Mouse (Mus musculus) testis, adult 2 months (tissue): ENCODE measurements around the gene Ccdc85b.

Source experiments
- CTCF ChIP-seq: fragments of 200-500 bp; IDR thresholded peaks from 2 replicates; pipeline ENCODE4 v1.5.1; 2012; ENCODE audit warnings: low read depth, mild to moderate bottlenecking, inconsistent platforms, low read length, moderate library complexity; ENCODE audit not compliant: control insufficient read depth, insufficient read depth, insufficient replicate concordance
- POLR2A ChIP-seq: fragments of 200-500 bp; IDR thresholded peaks from 2 replicates; pipeline ENCODE4 v1.6.1; 2012; ENCODE audit warnings: low read depth, mild to moderate bottlenecking, inconsistent platforms, low read length, moderate library complexity; ENCODE audit not compliant: control insufficient read depth

GRCm38 (mm10) chr19:5423561-5423960, 34.1 kb downstream of the Ccdc85b start:
- TF ChIP-seq CTCF = no peak
- no peak for TF ChIP-seq POLR2A
